In the genomic region with DNA sequence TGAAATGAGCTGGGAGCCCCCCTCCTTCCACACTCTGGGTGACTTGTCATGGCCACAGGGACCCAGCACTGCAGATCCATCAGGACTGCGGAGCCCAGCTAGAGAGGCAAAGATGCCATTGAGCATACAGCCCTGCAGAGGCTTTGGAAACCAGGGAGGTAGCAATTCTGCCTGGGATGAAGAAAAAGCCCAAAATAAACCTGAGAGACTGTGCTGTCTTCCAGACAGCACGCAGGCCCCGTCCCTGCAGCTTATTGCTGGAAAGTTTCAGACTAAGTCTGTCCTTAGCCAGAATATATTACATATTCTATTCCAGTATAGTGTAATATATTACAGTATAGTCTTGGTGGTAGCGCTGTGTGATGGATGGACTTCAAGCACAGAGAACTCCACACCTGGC, we compare ENCODE assay signal across 20 mouse cellular contexts.
DNase-seq lines count a peak whose midpoint lies in the region; ATAC-seq and TF ChIP-seq lines count a peak whose summit lies in the region.
"Had no signal": no experiment of that assay in that cellular context is flagged by ENCODE, and none has a peak within 500 bp of the region (broad histone marks: within the 10 kb centered on the region; RNA-seq: fewer than 3 reads in every experiment).

No protein-coding gene starts in this region.

- TF ChIP-seq CTCF in intestine, postnatal 0 days (IDR thresholded peaks at IDR 0.05; ENCODE audit: low read depth) = no peak

- H3K36me3 ChIP-seq in intestine, embryonic 14.5 days (ENCODE audit: control insufficient read depth, insufficient read depth, low read length) = peaks cover 39% of the 10 kb centered on the region
- H3K36me3 ChIP-seq in intestine, postnatal 0 days (ENCODE audit: control insufficient read depth, insufficient read depth) = peaks cover 14% of the 10 kb centered on the region; the same call in 1 of the 2 replicates
- H3K36me3 ChIP-seq in intestine, embryonic 15.5 days = peaks cover 10% of the 10 kb centered on the region; the same call in 1 of the 2 replicates
- peaks cover 8% of the 10 kb centered on the region; the same call in 1 of the 2 replicates for H3K36me3 ChIP-seq in stomach, embryonic 15.5 days
- no peaks in the 10 kb centered on the region for H3K36me3 ChIP-seq in midbrain, embryonic 13.5 days
- H3K36me3 ChIP-seq: hindbrain, embryonic 15.5 days had no signal

- no peak overlapping the region for H3K4me2 ChIP-seq in intestine, embryonic 14.5 days (ENCODE audit: low read length)
- H3K4me2 ChIP-seq in intestine, postnatal 0 days (replicated peaks; ENCODE audit: low read depth) = no peak overlapping the region
- H3K4me2 ChIP-seq in intestine, embryonic 15.5 days (replicated peaks) = no peak overlapping the region
- no peak overlapping the region for H3K4me2 ChIP-seq in stomach, embryonic 15.5 days
- H3K4me2 ChIP-seq in midbrain, embryonic 13.5 days (replicated peaks) = no peak overlapping the region
- H3K4me2 ChIP-seq: embryonic facial prominence, embryonic 13.5 days; forebrain, embryonic 13.5 days; heart, embryonic 13.5 days; hindbrain, embryonic 15.5 days had no signal

- DNase-seq in intestine, embryonic 14.5 days (ENCODE audit: low spot score) = no peak
- peak; percentile 57 for DNase-seq in brain, adult 2 months (ENCODE audit: low read depth, low spot score)
- DNase-seq in heart, adult 18-20 months = no peak
- no peak for DNase-seq in kidney, adult 8-10 months
- DNase-seq: adrenal gland, adult 8-10 months; adrenal gland, postnatal 36 days; cerebellum, adult 11 months; cerebellum, adult 8-10 months; cerebellum, postnatal 25 days; gastrocnemius, adult 2 months; gastrocnemius, postnatal 25 days; heart, postnatal 36 days had no signal

- no peaks in the 10 kb centered on the region for H3K9me3 ChIP-seq in intestine, embryonic 14.5 days (ENCODE audit: control insufficient read depth, low read length)
- no peaks in the 10 kb centered on the region for H3K9me3 ChIP-seq in intestine, postnatal 0 days (ENCODE audit: control insufficient read depth)
- no peaks in the 10 kb centered on the region for H3K9me3 ChIP-seq in intestine, embryonic 15.5 days
- no peaks in the 10 kb centered on the region for H3K9me3 ChIP-seq in stomach, embryonic 15.5 days
- no peaks in the 10 kb centered on the region for H3K9me3 ChIP-seq in midbrain, embryonic 13.5 days
- H3K9me3 ChIP-seq: embryonic facial prominence, embryonic 13.5 days; forebrain, embryonic 13.5 days; heart, embryonic 13.5 days; hindbrain, embryonic 15.5 days had no signal

- no peak for ATAC-seq in intestine, embryonic 14.5 days (replicated peaks; ENCODE audit: low FRiP score, low TSS enrichment, low read depth)
- no peak for ATAC-seq in intestine, postnatal 0 days
- ATAC-seq in intestine, embryonic 15.5 days = no peak
- ATAC-seq in stomach, embryonic 15.5 days (ENCODE audit: insufficient read depth, low FRiP score, low read depth) = no peak
- ATAC-seq in midbrain, embryonic 13.5 days = no peak
- ATAC-seq: forebrain, embryonic 13.5 days had no signal

- WGBS in intestine, embryonic 14.5 days = 70% methylated on average over 4 of the region's 4 CpGs
- 86% methylated on average over 4 of the region's 4 CpGs for WGBS in intestine, postnatal 0 days
- WGBS in intestine, embryonic 15.5 days = 69% methylated on average over 4 of the region's 4 CpGs
- WGBS in stomach, embryonic 15.5 days = 75% methylated on average over 4 of the region's 4 CpGs
- WGBS in midbrain, embryonic 13.5 days = 97% methylated on average over 4 of the region's 4 CpGs

- no peaks in the 10 kb centered on the region for H3K27me3 ChIP-seq in intestine, embryonic 14.5 days (replicated peaks; ENCODE audit: control insufficient read depth, insufficient read depth, low read length)
- H3K27me3 ChIP-seq in intestine, postnatal 0 days (replicated peaks; ENCODE audit: control insufficient read depth, insufficient read depth, low read length) = no peaks in the 10 kb centered on the region
- no peaks in the 10 kb centered on the region for H3K27me3 ChIP-seq in intestine, embryonic 15.5 days (replicated peaks)
- no peaks in the 10 kb centered on the region for H3K27me3 ChIP-seq in stomach, embryonic 15.5 days (replicated peaks)
- no peaks in the 10 kb centered on the region for H3K27me3 ChIP-seq in midbrain, embryonic 13.5 days
- H3K27me3 ChIP-seq: embryonic facial prominence, embryonic 13.5 days; forebrain, embryonic 13.5 days; heart, embryonic 13.5 days; hindbrain, embryonic 15.5 days had no signal

- H3K27ac ChIP-seq in intestine, embryonic 14.5 days (ENCODE audit: low read depth) = 0 out of 2 replicates have a peak overlapping the region, but pooled peaks have one; percentile 54
- no peak overlapping the region for H3K27ac ChIP-seq in intestine, postnatal 0 days (ENCODE audit: low read depth, low read length)
- 0 out of 2 replicates have a peak overlapping the region, but pooled peaks have one; percentile 24 for H3K27ac ChIP-seq in intestine, embryonic 15.5 days
- H3K27ac ChIP-seq in stomach, embryonic 15.5 days = peak overlapping the region; percentile 51
- H3K27ac ChIP-seq in midbrain, embryonic 13.5 days = no peak overlapping the region
- H3K27ac ChIP-seq: forebrain, embryonic 13.5 days; gastrocnemius, adult 2 months; heart, embryonic 13.5 days; hindbrain, embryonic 15.5 days had no signal

- no peaks in the 10 kb centered on the region for H3K4me1 ChIP-seq in intestine, embryonic 14.5 days (replicated peaks; ENCODE audit: control insufficient read depth, insufficient read depth, low read length)
- H3K4me1 ChIP-seq in intestine, postnatal 0 days (replicated peaks; ENCODE audit: control insufficient read depth, insufficient read depth, low read length) = no peaks in the 10 kb centered on the region
- H3K4me1 ChIP-seq in intestine, embryonic 15.5 days (replicated peaks) = 0 out of 2 replicates have a peak, but pooled peaks cover 4% of the 10 kb centered on the region
- H3K4me1 ChIP-seq in stomach, embryonic 15.5 days = no peaks in the 10 kb centered on the region
- H3K4me1 ChIP-seq in midbrain, embryonic 13.5 days (replicated peaks) = no peaks in the 10 kb centered on the region
- H3K4me1 ChIP-seq: forebrain, embryonic 13.5 days; heart, embryonic 13.5 days; hindbrain, embryonic 15.5 days had no signal

- no peak overlapping the region for H3K9ac ChIP-seq in intestine, embryonic 14.5 days (ENCODE audit: low read length)
- no peak overlapping the region for H3K9ac ChIP-seq in intestine, postnatal 0 days (ENCODE audit: low read depth, low read length)
- no peak overlapping the region for H3K9ac ChIP-seq in intestine, embryonic 15.5 days
- no peak overlapping the region for H3K9ac ChIP-seq in stomach, embryonic 15.5 days
- H3K9ac ChIP-seq in midbrain, embryonic 13.5 days (replicated peaks) = no peak overlapping the region
- H3K9ac ChIP-seq: embryonic facial prominence, embryonic 13.5 days; forebrain, embryonic 13.5 days; heart, embryonic 13.5 days; hindbrain, embryonic 15.5 days had no signal

- no peak overlapping the region for H3K4me3 ChIP-seq in intestine, embryonic 14.5 days (ENCODE audit: low read depth, low read length)
- no peak overlapping the region for H3K4me3 ChIP-seq in intestine, postnatal 0 days (ENCODE audit: low read depth, low read length)
- no peak overlapping the region for H3K4me3 ChIP-seq in intestine, embryonic 15.5 days (replicated peaks)
- H3K4me3 ChIP-seq in stomach, embryonic 15.5 days (replicated peaks) = no peak overlapping the region
- H3K4me3 ChIP-seq in midbrain, embryonic 13.5 days (replicated peaks) = no peak overlapping the region
- H3K4me3 ChIP-seq: embryonic facial prominence, embryonic 13.5 days; forebrain, embryonic 13.5 days; gastrocnemius, adult 2 months; heart, embryonic 13.5 days; hindbrain, embryonic 15.5 days had no signal

Comparison
In these comparisons a context has a peak if more than half of its experiments do, and no peak if none do; other contexts are left out.
1. H3K27ac ChIP-seq: peak in intestine, embryonic 14.5 days (single experiment), intestine, embryonic 15.5 days (single experiment) and stomach, embryonic 15.5 days (single experiment); none in intestine, postnatal 0 days (single experiment) and midbrain, embryonic 13.5 days (single experiment).